Mouse (Mus musculus) bone marrow macrophage, adult 2 months (primary cell): ENCODE measurements around the gene Intu.

ENCODE experiments used
- CTCF ChIP-seq: IDR thresholded peaks from 2 replicates; pipeline ENCODE4 v1.5.1; 2012; ENCODE audit warnings: low read depth, mild to moderate bottlenecking, low read length, moderate library complexity
- POLR2A ChIP-seq: IDR thresholded peaks from 2 replicates; pipeline ENCODE4 v1.6.1; 2012; ENCODE audit warnings: mild to moderate bottlenecking, low read depth, low read length, borderline replicate concordance

DNA sequence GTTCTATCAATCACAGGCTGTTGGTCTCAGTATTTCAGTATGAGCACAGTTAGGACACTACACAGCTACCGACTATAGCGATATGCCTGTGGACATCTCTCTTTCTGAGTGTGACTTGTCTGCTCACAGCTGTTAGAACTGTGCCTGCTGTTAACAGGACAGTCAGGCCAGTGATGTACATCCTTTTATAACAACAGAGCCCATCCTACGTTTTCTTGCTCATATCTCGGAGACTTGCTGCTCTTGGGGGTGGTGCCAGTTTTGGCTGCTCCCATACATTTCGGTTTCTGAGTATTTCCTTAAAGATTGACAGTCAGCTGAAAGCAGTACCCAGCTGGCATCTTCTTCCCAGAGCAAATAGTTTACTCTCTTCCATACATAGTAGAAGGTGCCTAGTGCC, 125.3 kb downstream of the Intu start:
- TF ChIP-seq POLR2A: no peak
- no peak for TF ChIP-seq CTCF
